Mouse (Mus musculus): ENCODE data around the gene Tut7. TPM values are rescaled to one million over a fixed set of nuclear protein-coding genes. Genes with fewer than 3 reads are reported as not detected.

Tut7 gene
- polyA plus RNA-seq, 1 experiment, result 17.8 TPM

DNA sequence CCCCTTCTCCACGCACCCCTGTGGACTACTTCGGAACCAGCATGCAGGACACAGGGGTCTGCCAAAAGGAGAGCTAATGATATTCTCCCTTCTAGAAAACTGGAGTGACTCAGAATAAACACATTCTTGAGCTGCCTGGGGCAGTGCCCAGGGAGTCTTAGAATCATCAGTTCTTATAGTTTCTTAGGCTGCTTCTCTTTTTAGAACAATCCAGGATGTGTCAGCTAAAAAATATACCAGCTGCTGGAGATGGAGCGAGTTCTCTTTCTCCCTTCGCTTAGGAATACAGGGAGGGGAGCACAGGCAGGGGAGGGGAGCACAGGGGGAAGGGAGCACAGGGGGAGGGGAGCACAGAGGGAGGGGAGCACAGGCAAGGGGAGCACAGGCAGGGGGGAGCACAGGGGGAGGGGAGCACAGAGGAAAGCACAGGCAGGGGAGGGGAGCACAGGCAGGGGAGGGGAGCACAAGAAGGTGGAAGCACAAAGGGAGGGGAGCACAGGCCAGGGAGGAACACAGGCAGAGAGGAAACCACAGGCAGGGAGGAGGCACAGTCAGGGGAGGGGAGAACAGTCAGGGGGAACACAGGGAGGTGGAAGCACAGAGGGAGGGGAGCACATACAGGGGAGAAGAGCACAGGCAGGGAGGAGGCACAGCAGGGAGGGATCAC is 12.0 kb upstream of the Tut7 start:
- H3K79me2 ChIP-seq (ENCODE audit: control insufficient read depth, insufficient read depth), result no peaks in the 10 kb centered on the region
- no peak overlapping the region for H3ac ChIP-seq (ENCODE audit: control insufficient read depth, insufficient read length)
- H3K36me3 ChIP-seq (ENCODE audit: control insufficient read depth, insufficient read depth), result no peaks in the 10 kb centered on the region
- H3K4me3 ChIP-seq, result no peak overlapping the region
- H3K4me2 ChIP-seq (ENCODE audit: low read depth), result peak overlapping the region; percentile 50
- TF ChIP-seq MYOD1 (IDR thresholded peaks at IDR 0.05; ENCODE audit: control insufficient read depth in 1 of 3, insufficient read length in 2 of 3, low read depth in 2 of 3) (no peak), TCF12 (IDR thresholded peaks at IDR 0.05; ENCODE audit: insufficient read depth, poor library complexity, severe bottlenecking) (no peak), USF1 (IDR thresholded peaks at IDR 0.05; ENCODE audit: low read depth) (no peak)
- no peaks in the 10 kb centered on the region for H3K27me3 ChIP-seq (ENCODE audit: control insufficient read depth, insufficient read depth, insufficient read length)

DNA sequence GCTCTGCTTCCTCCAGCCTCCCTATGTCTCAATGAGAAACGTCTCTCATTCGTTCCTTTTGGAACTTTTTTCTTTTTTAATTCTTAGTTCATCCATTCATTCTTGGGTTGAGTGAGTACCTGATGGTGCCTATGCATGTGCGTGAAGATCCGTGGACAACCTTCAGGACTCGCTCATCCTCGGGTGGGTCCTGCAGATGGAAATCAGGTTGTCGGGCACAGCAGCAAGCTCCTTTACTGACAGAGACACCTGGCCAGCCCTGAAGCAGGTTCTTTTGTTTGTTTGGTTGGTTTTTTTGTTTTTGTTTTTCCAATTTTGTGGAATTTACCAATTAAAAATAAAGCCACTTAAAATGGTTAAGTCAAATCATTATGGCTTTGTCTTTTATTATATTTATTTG is 9.9 kb upstream of the Tut7 start:
- H3K79me2 ChIP-seq (ENCODE audit: control insufficient read depth, insufficient read depth), result no peaks in the 10 kb centered on the region
- H3K4me2 ChIP-seq (ENCODE audit: low read depth), result no peak overlapping the region
- H3K27me3 ChIP-seq (ENCODE audit: control insufficient read depth, insufficient read depth, insufficient read length), result no peaks in the 10 kb centered on the region
- TF ChIP-seq MYOG (IDR thresholded peaks at IDR 0.05; ENCODE audit: control insufficient read depth in 1 of 3, insufficient read depth in 1 of 3, insufficient read length in 2 of 3, low read depth in 2 of 3) (no peak), USF1 (IDR thresholded peaks at IDR 0.05; ENCODE audit: low read depth) (no peak), CEBPB (IDR thresholded peaks at IDR 0.05; ENCODE audit: insufficient read depth, poor library complexity, severe bottlenecking) (no peak), E2F4 (IDR thresholded peaks at IDR 0.05; ENCODE audit: insufficient read depth) (no peak), TCF12 (IDR thresholded peaks at IDR 0.05; ENCODE audit: insufficient read depth, poor library complexity, severe bottlenecking) (no peak), POLR2A (IDR thresholded peaks at IDR 0.05; ENCODE audit: insufficient read length, low read depth) (no peak), SRF (IDR thresholded peaks at IDR 0.05; ENCODE audit: control insufficient read depth, insufficient read length, low read depth) (no peak), REST (IDR thresholded peaks at IDR 0.05; ENCODE audit: insufficient read depth, insufficient read length) (no peak), MYOD1 (IDR thresholded peaks at IDR 0.05; ENCODE audit: control insufficient read depth in 1 of 3, insufficient read length in 2 of 3, low read depth in 2 of 3) (no peak), POLR2AphosphoS2 (IDR thresholded peaks at IDR 0.05; ENCODE audit: insufficient read length, low read depth) (no peak), TCF3 (IDR thresholded peaks at IDR 0.05; ENCODE audit: insufficient read length, low read depth) (no peak), MAX (IDR thresholded peaks at IDR 0.05; ENCODE audit: low read depth) (no peak)
- H3K4me3 ChIP-seq, result no peak overlapping the region
- no peaks in the 10 kb centered on the region for H3K36me3 ChIP-seq (ENCODE audit: control insufficient read depth, insufficient read depth)
- no peak overlapping the region for H3ac ChIP-seq (ENCODE audit: control insufficient read depth, insufficient read length)

DNA sequence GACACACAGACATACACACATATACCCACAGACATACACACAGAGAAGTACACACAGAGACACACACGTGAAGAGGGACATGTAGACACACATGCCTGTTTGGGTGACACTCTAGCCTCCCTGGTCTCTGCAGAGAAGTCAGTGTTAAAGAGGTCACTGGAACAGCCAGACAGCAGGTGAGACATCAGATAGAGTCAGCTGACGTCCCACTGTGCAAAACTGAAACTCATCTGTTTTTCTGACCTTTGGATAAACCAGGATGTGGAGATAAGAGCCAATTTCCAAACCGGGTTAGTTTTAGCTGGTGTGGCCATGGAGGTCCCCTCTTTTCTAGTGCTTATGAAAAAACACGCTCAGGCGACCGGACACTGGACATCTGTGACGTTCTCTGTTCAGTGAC is 9.5 kb upstream of the Tut7 start:
- TF ChIP-seq E2F4 (IDR thresholded peaks at IDR 0.05; ENCODE audit: insufficient read depth) (no peak), SRF (IDR thresholded peaks at IDR 0.05; ENCODE audit: control insufficient read depth, insufficient read length, low read depth) (no peak), CEBPB (IDR thresholded peaks at IDR 0.05; ENCODE audit: insufficient read depth, poor library complexity, severe bottlenecking) (no peak), MAX (IDR thresholded peaks at IDR 0.05; ENCODE audit: low read depth) (no peak), TCF3 (IDR thresholded peaks at IDR 0.05; ENCODE audit: insufficient read length, low read depth) (no peak), POLR2A (IDR thresholded peaks at IDR 0.05; ENCODE audit: insufficient read length, low read depth) (no peak)
- H3K27me3 ChIP-seq (ENCODE audit: control insufficient read depth, insufficient read depth, insufficient read length), result no peaks in the 10 kb centered on the region
- H3K4me3 ChIP-seq, result no peak overlapping the region
- H3ac ChIP-seq (ENCODE audit: control insufficient read depth, insufficient read length), result no peak overlapping the region
- H3K79me2 ChIP-seq (ENCODE audit: control insufficient read depth, insufficient read depth), result no peaks in the 10 kb centered on the region
- H3K4me2 ChIP-seq (ENCODE audit: low read depth), result no peak overlapping the region
- H3K36me3 ChIP-seq (ENCODE audit: control insufficient read depth, insufficient read depth), result no peaks in the 10 kb centered on the region

DNA sequence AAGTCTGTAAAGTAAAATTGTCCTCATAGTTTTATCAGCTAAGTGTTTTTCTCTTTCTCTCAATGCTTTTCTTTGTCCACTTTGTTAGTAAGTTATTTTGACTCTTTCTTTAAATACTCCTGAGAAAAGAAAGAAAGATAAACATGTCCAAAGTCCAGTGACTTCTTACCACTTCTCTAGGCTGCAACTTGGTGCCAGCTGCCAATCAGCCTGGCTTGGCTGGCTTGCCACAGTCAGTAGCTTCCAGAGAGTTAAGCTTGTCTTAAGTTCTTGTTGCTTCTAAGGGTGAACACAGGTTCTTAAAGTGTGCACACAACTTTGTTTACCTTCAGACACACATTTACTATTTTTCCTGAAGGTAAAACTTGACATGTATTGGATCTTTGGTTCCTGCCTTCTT is 3.0 kb upstream of the Tut7 start:
- Histone ChIP-seq H3K36me3 (ENCODE audit: control insufficient read depth, insufficient read depth) (no peaks in the 10 kb centered on the region), H3K4me2 (ENCODE audit: low read depth) (no peak overlapping the region), H3K27me3 (ENCODE audit: control insufficient read depth, insufficient read depth, insufficient read length) (no peaks in the 10 kb centered on the region), H3K79me2 (ENCODE audit: control insufficient read depth, insufficient read depth) (peaks cover 16% of the 10 kb centered on the region), H3ac (ENCODE audit: control insufficient read depth, insufficient read length) (no peak overlapping the region), H3K4me3 (no peak overlapping the region)
- TF ChIP-seq REST (IDR thresholded peaks at IDR 0.05; ENCODE audit: insufficient read depth, insufficient read length) (no peak), TCF3 (IDR thresholded peaks at IDR 0.05; ENCODE audit: insufficient read length, low read depth) (no peak), MYOG (IDR thresholded peaks at IDR 0.05; ENCODE audit: control insufficient read depth in 1 of 3, insufficient read depth in 1 of 3, insufficient read length in 2 of 3, low read depth in 2 of 3) (no peak), MAX (IDR thresholded peaks at IDR 0.05; ENCODE audit: low read depth) (no peak), MYOD1 (IDR thresholded peaks at IDR 0.05; ENCODE audit: control insufficient read depth in 1 of 3, insufficient read length in 2 of 3, low read depth in 2 of 3) (no peak), TCF12 (IDR thresholded peaks at IDR 0.05; ENCODE audit: insufficient read depth, poor library complexity, severe bottlenecking) (no peak), USF1 (IDR thresholded peaks at IDR 0.05; ENCODE audit: low read depth) (no peak), E2F4 (IDR thresholded peaks at IDR 0.05; ENCODE audit: insufficient read depth) (no peak), SRF (IDR thresholded peaks at IDR 0.05; ENCODE audit: control insufficient read depth, insufficient read length, low read depth) (no peak), POLR2A (IDR thresholded peaks at IDR 0.05; ENCODE audit: insufficient read length, low read depth) (no peak), POLR2AphosphoS2 (IDR thresholded peaks at IDR 0.05; ENCODE audit: insufficient read length, low read depth) (no peak), CEBPB (IDR thresholded peaks at IDR 0.05; ENCODE audit: insufficient read depth, poor library complexity, severe bottlenecking) (no peak)

DNA sequence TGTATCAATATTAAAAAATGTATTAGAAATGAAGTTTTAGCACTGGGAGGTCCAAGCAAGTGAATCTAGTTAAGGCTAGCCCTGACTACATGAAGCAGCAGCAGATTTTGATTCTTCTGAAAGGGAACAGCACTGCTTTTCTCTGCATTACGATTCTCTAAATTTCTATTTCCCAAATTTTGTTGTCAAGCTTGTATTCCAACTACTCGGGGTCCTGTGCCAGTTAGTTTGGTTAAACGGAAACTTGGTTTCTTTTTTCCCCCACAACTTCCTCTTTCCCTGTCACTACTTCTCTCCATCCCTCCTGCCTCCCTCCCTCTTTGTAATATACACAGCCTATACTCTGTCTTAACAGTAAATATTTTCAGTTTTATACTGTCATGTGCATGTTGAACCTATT is 2.1 kb downstream of the Tut7 start:
- H3K4me2 ChIP-seq (ENCODE audit: low read depth), result peak overlapping the region; percentile 78
- no peak overlapping the region for H3K4me3 ChIP-seq
- H3ac ChIP-seq (ENCODE audit: control insufficient read depth, insufficient read length), result no peak overlapping the region
- no peaks in the 10 kb centered on the region for H3K27me3 ChIP-seq (ENCODE audit: control insufficient read depth, insufficient read depth, insufficient read length)
- no peak for TF ChIP-seq MAX (IDR thresholded peaks at IDR 0.05; ENCODE audit: low read depth)
- TF ChIP-seq CEBPB (IDR thresholded peaks at IDR 0.05; ENCODE audit: insufficient read depth, poor library complexity, severe bottlenecking), result no peak
- TF ChIP-seq USF1 (IDR thresholded peaks at IDR 0.05; ENCODE audit: low read depth), result no peak
- TF ChIP-seq REST (IDR thresholded peaks at IDR 0.05; ENCODE audit: insufficient read depth, insufficient read length), result no peak
- H3K36me3 ChIP-seq (ENCODE audit: control insufficient read depth, insufficient read depth), result peaks cover 14% of the 10 kb centered on the region
- peaks cover 50% of the 10 kb centered on the region for H3K79me2 ChIP-seq (ENCODE audit: control insufficient read depth, insufficient read depth)

Measured in myocyte (in vitro differentiated cells).